Mouse (Mus musculus) retina, postnatal 7 days (tissue): ENCODE measurements around the gene Kcna2.

Experiments
- DNase-seq: peaks from one replicate; pipeline ENCODE4 v3.0.0-alpha.2; 2012; ENCODE audit warnings: low read depth, low spot score

Gene Kcna2

DNA sequence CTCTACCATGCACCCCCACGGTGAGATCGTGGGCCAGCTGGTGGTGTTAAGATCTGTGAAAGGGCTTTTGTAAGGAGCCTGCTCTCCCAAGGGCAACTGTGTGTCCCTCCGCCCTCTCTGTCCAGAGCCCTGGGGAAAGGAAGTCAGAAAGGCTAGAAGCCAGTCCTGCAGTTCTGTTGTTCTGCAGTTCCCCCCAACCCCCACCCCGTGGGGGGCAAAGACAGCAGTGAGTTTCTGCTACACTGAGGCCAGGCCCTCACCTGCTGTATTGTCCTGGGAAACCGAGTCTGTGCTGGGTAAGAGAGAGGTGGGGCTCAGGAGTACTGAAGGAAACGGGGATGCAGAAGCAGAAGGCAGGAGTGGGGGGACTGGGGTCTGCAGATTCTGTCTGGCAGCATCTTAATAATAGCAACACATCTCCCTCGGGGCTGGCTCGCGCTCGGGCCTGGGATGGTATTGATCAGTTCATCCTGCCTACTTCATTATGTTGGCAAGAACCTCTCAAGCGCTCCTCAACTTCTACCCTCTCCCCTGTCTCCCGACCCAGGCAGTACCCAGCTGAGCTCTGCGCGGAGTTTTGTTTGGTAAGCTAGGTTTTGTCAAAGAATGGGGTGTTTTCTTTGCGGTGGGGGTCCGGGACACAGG is at the start of gene Kcna2:
TSS of gene Kcna2 (plus strand) at position 336 of the 645 bp plus-strand sequence.
- no peak for DNase-seq

DNA sequence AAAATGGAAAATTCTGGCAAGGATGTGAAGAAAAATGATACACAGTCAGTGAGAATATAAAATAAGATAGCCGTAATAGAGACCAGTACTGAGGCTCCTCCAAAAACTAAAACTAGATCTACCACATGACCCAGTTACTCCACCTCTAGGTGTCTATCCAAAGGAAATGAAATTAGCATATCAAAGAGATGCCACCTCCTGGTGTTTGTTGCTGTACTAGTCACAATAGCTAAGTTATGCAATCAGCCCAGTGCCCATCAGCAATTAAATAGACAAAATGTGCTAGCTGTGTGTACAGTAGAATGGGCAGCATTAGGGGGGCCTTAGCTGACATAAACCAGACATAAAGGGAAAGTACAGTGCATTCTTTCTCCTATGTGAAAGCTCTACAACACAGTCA is 39.5 kb upstream of the Kcna2 start:
- DNase-seq, result no peak

DNA sequence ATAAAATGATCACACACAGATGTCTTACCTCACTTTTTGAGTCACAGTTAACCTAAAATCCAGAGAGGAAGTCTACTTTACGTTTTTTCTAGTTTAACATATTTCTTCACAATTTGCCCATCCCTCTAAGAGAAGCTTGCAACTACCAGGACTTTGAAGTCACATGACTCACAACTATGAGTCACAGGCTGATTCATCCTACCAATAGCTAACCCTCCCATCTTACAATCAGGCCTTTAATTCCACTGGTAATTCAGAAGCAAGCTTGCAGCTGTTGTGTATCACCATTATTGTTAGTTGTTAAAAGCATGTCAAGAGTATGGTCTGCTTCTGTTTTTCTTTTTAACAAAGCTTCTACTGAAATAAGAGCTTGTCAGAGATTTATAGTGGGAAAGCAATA is 38.2 kb upstream of the Kcna2 start:
- DNase-seq, result no peak

DNA sequence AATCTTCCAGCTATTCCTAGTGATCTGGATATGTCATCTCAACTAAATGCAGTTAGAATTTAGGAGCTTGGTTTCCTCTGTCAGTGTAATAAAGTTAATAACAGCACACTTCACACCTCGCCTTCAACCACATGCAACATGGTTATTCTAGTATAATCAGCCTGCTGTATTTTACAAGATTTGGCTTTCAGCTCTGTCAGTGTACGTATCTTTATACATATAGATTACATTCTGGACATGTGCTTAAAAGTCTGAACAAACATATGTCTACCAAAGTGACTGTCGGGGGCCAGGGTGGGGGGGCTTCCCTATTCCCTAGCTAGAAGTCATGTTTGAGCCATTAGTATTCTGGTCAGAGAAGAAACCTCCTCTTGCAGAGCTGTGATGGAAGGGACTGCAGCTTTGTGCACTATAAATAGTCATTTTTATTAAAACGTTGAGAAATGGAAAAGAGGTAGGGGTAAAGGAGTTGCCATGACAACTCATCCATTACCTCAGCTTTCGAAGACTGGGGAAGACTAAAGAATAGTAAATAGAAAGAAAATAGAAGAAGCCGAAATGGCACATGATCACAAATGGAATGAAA is 35.3 kb upstream of the Kcna2 start:
- no peak for DNase-seq

DNA sequence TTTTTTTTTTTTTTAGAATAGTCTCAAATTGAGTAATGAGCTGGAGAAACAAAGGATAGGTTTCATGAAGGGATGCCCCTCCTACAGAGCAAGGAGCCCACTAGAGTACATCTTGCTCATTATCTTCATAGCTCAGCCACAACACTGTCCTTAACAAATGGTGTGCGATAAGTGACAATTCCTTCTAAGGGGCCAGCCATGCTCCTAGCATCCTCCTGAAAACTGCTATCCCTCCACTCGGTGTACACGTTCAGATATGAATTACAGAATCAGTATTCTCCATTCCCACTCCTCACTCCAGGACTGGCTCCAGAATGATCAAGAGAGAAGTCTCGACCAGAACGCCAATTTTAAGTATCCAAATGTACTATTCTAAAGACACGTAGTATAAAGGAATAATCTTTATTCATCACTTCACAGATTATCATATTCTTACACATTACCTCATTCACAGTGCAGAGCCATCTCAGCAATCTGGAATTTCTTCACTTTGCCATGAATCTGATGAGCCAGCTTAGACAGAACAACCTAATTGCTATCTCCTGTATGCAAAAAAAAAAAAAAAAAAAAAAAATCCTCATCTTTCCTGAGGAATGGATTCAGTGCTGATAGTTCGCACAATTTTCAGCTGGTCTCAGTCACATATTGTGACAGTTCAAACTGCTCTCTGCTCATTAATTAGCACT is 34.6 kb upstream of the Kcna2 start:
- no peak for DNase-seq

DNA sequence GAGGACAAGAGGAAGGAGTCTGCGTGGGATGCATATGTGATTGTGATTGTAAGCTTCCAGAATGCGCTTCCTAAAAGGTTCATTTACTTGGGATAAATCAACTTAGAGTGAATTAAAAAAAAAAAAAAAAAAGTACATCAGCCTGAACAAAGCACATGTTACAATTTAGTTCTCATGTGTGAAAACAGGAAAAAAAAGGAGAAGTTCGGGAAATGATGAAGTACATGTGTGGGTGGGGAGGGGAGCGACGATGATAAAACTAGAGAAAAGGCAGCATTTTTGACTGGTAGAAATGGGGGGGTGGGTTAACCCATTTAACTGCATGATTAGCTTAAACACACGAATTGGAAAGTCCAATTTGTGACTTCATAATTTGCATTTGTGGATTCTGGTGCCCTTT is 33.7 kb upstream of the Kcna2 start:
- DNase-seq, result no peak

DNA sequence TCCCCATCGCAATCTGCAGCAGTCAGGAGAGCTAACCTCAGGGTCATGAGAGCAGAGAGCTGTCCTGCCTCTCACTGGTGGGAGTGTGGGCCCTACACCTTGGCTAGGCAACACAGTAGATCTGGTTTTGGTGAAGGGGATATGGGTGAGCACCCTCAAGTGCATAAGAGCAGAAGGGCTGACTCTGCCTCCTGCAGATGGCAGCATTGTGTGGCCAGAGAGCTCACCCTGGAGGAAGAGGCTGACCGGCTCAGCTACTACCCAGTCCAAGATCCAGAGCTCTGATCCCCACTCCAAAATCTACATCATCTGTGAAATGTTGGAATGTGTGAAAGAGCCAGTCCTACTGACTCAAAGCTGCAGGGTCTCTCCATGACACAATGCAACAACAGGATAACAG is 27.1 kb upstream of the Kcna2 start:
- DNase-seq, result no peak

DNA sequence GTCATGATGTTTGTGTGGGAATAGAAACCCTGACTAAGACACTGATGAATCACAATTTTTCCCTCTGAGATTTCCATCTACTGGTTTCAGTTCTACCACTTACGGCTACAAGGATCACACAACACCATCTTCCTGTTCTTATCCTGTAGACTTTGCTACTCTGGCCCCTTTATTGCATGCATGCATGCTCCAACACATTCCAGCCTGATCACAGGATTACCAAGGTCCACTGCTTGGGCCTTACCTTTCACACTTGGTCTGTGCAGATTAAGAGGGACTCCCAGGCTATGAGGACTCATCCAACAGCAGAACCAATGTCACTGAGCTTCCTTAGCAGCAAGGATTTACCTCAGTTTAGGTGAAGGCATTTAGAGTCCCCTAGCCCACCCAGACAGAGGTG is 25.2 kb upstream of the Kcna2 start:
- DNase-seq, result no peak

DNA sequence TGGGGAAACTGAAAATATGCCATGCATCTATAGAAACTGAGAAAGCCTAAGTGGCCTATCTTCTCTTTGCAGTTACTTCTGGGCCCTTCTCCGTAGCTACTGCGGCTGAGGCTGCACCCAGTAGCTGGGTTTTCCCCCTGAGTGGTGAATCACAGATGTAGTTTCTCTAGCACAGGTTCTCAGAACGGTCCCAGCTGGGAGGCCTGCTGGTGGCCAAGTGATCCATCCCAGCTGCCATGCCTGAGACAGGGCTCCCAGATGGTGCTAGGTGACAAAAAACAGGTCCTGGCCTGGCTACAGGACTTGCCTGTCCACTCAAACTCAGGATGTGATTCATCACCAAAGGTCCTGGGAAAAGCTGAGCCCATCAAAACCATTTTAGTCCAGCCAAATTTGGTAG is 24.3 kb upstream of the Kcna2 start:
- DNase-seq, result no peak

DNA sequence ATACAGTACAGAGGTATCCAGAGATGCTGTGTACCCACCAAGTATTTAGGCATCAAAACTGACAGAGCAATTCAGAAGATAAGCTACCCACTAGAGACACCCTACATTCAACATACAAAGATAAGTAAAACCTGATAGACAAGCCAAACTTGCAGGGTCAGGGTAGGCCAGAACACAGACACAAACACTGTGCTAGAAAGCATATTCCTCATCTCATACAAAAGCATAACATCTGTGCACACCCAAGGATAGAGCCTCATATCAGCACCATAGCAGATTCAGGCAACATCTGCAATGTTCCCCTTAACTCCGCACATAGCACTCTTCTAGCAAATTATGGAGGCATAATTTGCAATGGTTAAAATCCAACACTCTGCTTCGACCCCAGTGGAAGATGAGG is 23.8 kb upstream of the Kcna2 start:
- no peak for DNase-seq

DNA sequence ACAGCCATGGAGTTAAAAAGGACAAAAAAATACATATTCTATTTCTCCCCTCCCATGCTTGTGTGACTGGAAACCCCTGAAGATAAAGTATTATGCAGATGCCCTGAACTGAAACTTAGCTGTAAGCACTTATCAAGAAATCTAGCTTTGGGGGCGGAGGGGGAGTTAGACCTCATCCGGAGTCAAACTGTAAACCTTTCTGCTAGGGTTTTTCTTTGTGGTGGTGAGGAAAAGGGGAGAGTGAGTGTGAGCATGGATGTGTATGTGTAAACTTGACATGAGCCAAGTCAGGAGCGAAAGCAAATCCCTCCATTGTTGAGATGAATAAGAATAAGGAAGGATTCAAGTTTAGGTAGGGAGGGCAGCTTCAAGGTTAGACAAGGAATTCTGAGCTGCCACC is 20.1 kb upstream of the Kcna2 start:
- DNase-seq, result no peak

DNA sequence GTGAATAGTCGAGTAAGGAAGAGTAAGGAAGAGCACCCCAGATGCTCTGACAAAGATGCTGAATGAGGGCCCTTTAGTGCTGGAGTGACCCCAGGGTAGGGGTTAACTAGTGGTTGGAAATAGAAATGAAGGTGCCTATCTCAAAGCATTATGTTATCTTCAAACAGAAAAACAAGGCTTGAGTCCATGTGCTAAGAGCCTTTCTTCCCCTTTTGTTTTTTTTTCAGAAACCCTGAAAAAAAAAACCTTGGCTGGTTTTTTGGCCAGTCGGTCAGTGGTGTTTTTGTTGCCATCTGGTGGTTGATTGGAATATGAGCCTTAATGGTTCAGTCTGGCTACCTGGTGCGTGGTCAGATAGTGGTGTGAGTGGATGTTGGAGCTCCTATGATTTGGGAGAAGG is 19.7 kb upstream of the Kcna2 start:
- DNase-seq, result peak; percentile 33

DNA sequence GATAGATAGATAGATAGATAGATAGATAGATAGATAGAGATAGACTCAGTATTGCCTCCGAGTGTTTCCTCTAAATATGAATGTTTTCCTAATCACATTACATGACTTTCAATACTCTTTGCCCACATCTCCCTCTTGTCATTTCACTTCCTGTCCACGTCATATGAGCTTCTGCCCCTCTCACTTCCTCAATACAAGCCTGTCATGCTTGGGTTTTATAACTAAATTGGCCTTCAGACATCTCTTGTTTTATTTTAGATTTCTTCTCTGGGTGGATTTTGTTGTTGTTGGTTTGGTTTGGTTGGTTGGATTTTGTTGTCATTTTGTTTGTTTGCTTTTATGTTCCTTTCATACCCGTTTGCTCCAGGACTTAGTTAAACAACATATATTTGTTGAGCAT is 16.4 kb upstream of the Kcna2 start:
- no peak for DNase-seq

DNA sequence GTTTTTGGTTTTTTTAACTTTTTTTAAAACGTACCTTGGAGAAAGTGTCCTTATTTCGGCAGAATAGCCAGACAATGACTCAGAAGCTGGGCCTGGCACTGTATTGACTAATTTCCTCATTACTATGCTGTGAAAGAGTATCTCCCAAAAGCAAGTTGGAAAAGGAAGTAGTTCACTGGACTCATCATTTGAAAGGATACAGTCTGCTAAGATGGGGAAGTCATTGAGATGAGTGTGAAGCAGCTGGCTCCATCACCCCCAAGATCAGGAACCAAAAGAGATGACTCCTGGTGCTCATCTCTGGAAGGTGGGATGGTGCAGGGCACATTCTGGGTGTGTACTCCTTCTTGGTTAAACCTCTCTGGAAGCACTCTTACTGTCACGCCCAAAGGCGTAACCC is 13.5 kb upstream of the Kcna2 start:
- DNase-seq, result no peak

DNA sequence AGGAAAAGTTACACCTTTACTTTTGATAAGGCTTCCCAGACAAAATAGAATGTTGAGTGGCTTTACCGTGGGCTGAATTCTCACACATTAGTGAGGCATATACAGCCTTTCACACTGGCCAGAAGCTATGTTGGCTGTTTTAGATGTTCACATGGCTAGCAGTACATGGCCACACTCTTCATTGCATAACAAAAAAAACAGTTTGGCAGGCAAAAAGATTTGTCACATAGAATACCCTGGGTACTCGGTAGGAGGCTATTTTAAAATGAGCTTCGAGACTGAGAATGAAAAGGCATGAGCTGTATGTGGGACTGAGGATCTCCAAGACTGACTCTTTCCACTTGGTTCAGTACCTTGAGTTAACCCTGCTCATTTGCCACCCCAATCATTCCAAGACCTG is 12.1 kb upstream of the Kcna2 start:
- DNase-seq, result no peak

DNA sequence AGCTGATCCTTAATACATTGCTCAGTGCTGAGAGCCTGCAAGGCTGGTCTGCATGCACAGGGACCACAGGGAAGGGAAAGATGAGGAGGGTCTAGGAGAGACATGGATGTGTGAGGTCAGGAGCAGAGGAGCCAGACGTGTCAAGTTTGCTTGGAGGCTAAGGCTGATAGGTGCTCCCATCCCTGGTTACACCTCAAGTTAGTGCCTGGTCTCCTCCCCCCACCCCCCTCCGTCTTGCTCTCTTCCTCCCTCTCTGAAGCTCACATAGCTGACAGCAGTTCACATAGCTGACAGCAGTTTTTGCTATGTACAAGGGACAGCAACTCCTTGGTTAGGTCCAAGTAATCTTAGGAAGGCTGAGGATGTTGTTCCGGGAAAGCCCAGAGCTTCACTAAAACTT is 11.5 kb upstream of the Kcna2 start:
- no peak for DNase-seq

DNA sequence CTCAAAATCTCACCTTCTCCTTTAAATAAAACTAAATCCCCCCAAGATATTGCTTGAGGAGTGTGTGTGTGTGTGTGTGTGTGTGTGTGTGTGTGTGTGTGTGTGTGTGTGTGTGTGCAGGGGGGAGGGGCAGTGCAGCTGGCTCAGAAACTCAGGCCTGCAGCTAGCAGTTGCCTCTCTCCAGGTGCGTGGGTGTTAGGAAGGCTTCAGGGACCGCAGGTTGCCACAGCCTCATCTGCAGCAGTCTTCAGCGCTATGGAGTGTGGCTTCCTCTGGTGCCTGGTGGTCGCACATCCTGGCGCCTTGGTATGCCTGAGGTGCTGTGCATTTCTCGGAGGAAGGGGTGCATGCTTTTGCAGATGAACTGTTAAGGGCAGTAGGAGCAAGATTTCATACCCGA is 10.9 kb upstream of the Kcna2 start:
- no peak for DNase-seq

DNA sequence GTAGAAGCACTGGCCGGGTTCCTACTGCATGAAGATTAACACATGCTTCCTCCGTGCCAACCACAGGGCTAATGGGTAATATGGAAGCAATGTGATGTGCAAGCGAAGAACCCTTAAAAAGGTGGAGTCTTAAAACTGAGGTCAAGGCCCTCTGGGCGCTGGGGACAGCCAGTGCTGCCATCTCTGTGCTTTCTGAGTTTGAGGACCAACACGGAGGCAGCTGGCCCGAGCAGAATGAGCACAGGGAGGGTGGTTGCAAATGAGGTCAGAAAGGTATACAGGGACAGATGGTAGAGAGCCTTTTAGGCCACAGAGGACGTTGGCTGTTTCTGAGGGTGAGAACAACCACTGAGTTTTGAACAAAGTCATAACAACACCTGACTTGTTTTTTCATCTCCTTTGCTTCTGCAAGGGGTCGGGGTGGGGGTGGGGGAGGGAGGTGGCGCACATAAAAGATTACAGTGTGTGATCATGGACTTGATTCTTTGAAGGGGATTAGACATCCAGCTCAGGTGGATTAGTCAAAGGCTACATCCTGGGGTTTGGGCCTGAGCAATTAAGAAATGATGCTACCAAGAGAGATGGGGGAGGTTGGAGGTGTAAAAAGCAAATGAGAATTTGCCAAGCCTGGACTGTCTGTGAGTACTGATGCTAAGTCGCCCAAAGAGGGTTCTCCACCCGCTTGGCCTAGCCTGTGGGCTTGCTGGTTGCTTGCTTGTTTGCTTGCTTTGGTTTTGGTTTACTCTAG is 10.4 kb upstream of the Kcna2 start:
- DNase-seq, result no peak

DNA sequence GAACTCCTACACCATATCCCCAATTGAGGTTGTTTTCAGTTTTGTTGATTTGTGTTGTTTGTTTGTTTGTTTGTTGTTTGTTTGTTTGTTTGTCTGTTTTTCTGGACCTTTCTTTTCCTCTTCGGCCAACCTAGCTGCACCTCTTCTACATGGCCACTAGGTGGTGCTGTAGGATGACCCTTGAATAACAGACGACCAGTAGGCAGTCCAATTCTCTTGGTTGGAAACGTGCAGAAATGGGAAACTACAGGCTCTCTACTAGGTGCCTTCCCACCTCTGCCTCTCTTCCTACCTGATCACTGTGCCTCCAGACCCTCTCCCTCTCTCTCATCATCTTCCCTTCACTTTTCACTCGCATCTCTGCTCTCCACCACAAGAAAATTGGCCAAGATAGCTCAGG is 6.9 kb upstream of the Kcna2 start:
- no peak for DNase-seq

DNA sequence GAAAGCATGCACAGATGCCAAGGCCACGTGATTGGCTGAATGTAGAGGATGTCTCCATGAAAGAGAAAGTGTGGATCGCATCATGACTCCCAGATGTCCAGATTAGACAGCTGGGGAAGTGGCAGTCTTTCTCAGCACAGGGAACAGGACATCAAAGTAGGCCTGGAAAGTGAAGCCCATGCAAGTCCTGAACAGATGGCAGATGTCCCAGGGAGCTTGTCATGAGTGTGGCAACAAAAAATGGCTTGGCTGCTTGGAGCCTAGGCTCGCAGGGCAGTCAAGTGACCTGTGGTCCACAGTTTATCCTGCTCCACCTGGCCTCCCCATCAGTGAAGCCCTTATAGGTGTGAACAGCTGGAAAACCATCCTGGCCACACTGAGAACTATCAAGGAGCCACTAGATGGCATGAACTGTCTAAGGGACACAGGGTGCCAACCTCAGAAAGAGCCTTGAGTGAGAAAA is 4.6 kb upstream of the Kcna2 start:
- no peak for DNase-seq

DNA sequence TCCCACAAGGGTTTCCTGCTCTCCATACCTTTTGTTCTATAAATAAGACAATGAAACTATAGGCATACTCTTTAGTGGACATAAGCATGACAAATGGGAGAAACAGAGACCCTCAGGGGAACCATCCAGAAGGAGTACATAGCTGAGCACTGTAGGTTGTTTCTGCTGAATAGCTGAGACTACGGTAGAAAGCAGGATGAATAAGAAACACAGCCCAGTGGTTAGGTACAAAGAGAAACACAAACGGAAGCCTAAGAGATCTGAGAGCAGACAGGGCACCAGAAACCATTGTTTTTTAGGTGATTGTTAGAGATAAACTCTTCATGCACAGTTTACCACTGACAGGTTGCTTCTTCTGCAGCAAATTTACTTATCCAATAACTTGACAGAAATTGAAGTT is 1.1 kb upstream of the Kcna2 start:
- DNase-seq, result no peak

DNA sequence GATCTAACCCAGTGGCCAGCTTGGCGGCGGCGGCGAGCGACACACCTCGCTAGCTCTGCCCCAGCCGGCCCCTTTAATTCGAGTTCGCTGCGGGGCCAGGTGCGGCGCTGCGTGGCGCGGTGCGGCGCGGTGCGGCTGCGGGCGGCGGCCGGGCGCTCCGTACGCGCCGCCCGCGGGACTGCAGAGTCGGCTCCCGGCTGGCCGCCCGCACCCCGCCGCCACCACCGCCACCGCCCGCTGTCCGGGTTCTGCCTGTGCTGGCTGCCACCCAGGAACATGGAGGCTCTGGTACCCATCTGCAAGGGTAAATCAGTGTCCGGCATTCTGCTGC is 475 bp downstream of the Kcna2 start:
- no peak for DNase-seq
